Mouse (Mus musculus): ENCODE measurements at regions not wholly inside any gene's neighbourhood (a gene's known extent, or its start where the extent isn't known, plus 50 kb on each side); places are given as distances from the start of the nearest gene placed in this dataset.

DNA sequence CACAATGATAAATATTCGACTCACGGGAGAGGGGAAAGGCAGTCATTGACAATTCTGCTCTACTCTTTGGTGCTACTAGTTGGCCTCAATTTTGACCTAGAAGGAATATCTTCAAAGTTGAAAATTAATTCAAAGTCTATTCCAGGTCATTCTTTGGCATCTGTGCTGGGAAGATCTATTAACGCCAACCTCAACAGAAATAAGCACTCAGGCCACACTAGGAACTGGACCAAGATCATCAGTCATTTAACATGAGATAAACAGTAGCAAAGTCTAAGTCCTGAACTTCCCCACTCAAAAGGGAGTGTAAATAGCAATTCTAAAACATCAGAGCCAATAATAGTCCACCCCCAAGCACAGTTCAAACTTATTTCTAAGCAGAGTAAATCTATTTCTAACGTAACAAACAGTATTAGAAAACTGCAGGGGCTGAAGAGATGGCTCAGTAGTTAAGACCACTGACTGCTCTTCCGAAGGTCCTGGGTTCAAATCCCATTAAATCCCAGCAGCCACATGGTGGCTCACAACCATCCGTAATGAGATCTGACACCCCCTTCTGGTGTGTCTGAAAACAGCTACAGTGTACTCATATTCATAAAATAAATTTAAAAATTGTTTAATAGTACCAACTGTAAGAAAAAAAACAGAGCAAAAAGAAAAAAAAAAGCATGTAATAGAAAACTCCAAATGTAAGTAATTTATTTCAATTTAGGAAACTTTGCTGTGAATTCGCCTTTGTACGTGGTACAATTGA is 75.1 kb upstream of the Atp2b1 start:
- no peak for DNase-seq (ENCODE audit: low spot score in 2 of 2)

- no peak for DNase-seq (ENCODE audit: low spot score in 2 of 2)
Observed at GRCm38 (mm10) chr10:98839963-98840362, 74.2 kb upstream of the Atp2b1 start.

- DNase-seq (ENCODE audit: low spot score in 2 of 2): no peak
Observed at GRCm38 (mm10) chr10:98840411-98840810, 73.8 kb upstream of the Atp2b1 start.

DNA sequence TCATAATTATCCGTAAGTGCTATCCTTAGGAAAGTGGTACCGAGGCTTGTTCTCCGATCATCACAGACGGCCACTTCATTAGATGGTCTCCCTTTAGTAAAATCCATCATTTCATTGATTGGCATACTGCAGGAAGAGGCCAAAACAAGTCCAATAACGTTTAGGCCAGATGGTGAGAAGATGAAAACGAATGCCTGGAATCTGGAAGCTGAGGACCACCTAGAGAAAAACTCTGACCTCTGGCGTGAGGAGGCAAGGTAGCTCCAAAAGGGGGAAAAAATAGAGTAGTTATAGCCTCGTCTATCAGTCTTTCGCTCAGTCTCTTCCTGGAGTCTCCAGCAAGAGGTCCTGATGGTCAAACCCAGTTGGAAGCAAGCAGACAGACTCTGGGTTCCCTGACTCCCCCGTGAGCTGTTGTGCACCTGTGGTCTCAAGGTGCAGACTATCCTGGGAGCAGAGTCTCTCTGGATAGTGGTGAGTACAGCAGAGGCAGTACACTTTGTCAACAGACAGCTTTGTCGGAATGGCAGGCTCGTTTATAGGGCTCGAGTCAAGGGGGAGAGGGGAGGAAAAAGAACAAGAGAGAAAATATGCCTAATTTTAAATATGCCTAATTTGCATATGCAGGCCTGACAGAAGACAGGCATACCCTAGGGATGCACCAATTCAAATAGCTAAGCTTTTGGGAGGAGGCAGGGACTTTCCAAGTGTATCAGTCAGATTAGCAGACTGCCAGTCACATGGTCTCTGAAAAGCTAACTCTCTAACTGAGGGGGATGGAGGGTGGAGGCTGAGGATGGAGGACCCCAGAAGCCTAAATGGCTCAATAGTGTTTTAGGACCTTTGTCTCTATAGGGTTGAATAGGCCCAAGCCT is 73.0 kb upstream of the Atp2b1 start:
- DNase-seq (ENCODE audit: low spot score in 2 of 2): no peak

DNA sequence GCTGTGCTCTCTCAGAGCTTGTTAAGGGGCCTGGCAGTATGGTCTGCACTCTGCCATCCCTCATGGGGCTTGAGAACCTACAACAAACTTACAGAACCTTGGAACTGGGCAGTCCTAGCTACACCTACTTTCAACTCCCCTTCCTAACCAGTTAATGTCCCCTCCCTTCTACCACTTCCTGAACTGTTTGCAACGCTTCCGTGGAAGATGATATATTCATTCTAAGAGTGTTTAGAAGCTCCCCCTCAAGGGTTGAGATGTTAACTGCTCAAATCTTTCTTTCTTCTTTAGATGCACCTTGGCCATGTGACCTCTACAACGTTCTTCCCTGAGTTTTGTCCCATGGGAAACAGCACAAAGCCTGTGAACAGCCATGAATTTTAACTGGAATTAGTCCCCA is 72.3 kb upstream of the Atp2b1 start:
- DNase-seq (ENCODE audit: low spot score in 2 of 2): no peak

DNA sequence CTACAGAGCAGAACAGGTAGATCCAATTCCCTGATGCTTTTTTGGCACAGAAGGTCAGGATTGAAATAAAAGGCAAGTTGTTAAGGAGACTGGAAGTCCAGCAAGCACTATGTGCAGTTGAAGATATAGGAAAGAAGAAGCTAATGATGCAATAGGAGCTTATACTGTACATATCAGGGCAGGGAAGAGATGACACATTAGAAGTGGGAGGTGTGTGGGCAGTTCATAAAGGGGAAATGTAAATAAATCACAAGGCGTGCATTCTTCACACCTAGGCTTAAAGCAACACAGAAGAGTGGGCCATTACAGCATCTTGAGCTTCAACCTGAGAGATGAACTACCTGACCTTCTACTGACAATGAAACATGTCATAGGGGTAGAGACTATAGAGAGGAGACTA is 71.5 kb upstream of the Atp2b1 start:
- no peak for DNase-seq (ENCODE audit: low spot score in 2 of 2)

GRCm38 (mm10) chr10:98849851-98850250 is 64.4 kb upstream of the Atp2b1 start:
- no peak for DNase-seq (ENCODE audit: low spot score in 2 of 2)

DNA sequence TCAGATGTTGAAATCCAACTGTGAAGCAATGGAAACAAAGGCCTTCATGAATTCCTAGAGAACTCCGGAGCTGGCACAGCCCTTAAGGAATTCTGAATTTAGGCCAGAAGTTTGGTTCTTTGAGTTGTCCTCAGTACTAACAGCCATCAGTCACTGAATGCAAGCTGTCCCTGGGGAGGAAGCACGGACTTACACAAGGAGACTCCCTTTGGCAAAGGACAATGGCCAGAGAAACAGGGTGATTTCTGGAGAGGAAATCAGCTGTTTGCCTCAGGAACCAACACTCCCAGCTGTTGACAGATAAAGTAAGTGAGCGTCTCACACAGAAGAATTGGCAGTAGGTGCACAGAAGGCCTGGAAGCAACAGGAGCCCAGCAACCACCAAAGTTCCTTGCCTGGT is 56.8 kb upstream of the Atp2b1 start:
- DNase-seq (ENCODE audit: low spot score in 2 of 2): no peak

DNA sequence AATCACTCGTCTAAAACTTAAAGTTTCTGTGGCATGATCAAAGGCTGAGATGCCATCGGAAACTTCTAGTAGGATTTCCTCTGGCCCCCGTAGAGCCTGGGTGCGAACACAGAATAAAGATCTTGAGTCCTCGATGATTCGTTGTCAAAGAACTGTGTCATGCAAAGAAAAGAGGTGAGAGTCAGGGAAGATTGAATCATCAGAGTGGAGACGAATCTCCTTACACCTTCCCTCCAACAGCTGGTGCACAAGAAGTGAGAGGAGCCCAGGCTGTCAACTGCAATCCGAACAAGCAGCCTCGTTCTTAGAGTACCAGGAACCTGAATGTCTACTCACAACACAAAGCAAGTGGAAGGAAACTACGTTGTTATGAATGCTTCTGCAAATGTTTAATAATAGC is 52.7 kb upstream of the Atp2b1 start:
- no peak for DNase-seq (ENCODE audit: low spot score in 2 of 2)

GRCm38 (mm10) chr10:98862712-98863111 is 51.5 kb upstream of the Atp2b1 start:
- DNase-seq (ENCODE audit: low spot score in 2 of 2): no peak

DNA sequence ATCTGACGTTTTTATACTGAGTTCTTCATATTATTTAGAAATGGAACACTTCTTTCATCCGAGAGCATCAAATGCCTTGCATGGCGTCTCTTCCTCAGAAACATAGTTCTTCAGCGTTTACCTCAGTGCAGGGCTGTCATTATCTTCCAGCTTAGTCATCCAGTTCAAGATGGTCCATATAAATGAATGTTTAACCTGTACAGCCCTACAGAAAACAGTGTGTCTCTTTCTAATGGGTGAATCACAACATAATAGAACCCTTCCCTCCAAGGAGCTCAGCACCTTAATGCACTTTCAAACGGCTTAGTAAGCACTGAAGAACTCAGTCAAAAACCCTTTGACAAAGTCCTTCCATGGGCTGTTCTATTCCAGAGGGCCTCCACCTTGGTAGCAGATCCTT is 49.8 kb upstream of the Atp2b1 start:
- no peak for DNase-seq (ENCODE audit: low spot score in 2 of 2)
